8 mouse cellular contexts compared by ENCODE assay signal in the genomic region with DNA sequence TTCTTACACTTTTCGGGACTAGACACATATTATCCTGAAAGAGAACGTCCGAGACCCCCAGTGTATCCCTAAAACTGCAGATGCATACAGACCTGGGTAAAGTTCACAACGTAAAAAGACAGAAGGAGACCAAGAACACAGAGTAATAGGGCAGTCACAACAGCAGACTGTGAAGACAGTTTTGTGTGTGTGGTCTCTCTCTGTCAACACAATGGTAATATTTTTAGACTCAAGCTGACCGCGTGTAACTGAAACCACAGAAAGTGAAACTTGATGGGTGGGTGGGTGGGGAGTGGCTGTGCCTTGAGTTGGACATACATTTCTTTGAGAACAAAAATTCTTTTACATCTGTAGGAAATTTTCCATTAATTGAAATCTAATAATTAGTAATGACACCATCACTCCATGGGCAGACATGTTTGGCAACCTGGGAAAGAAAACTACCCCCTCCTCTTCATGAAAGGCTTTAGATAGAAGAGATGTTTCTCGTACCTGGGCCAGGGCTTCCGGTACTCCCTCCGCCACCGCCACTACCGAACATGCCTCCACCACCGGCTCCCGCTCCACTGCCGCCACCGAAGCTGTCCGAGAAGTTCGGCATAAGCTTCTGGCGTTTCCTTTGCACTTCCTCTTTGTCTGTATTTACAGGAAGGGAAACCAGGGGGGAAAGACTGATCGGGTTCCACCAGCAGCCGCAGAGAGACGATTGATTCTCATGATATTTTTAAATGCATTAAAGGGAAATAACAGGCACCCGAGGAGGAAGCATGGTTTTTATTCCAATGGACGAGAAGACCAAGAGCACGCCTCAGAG.
DNase-seq lines count a peak whose midpoint lies in the region; ATAC-seq and TF ChIP-seq lines count a peak whose summit lies in the region.

No protein-coding gene starts in this region.

- no peak for TF ChIP-seq EP300 in liver, embryonic 14.5 days (IDR thresholded peaks at IDR 0.05; ENCODE audit: low read depth)

- peak overlapping the region; percentile 64 for H3K4me3 ChIP-seq in E14TG2a.4 (replicated peaks; ENCODE audit: low read length)
- peak overlapping the region; percentile 67 for H3K4me3 ChIP-seq in erythroblast, embryonic 14.5 days (replicated peaks)
- peak overlapping the region; percentile 62 to 64 for H3K4me3 ChIP-seq in liver, embryonic 14.5 days (ENCODE audit: insufficient read depth in 1 of 2, low read depth in 2 of 2, low read length in 2 of 2)
- H3K4me3 ChIP-seq in small intestine, adult 2 months (ENCODE audit: low read depth, low read length) = peak overlapping the region; percentile 43
- H3K4me3 ChIP-seq in forebrain, embryonic 10.5 days = no peak overlapping the region
- H3K4me3 ChIP-seq in hindbrain, embryonic 13.5 days = no peak overlapping the region

- peak overlapping the region; percentile 75 for H3K9ac ChIP-seq in liver, embryonic 14.5 days (replicated peaks)
- H3K9ac ChIP-seq in hindbrain, embryonic 13.5 days = no peak overlapping the region

- no peaks in the 10 kb centered on the region for H3K27me3 ChIP-seq in E14TG2a.4 (ENCODE audit: insufficient read depth, low read length)
- H3K27me3 ChIP-seq in erythroblast, embryonic 14.5 days (ENCODE audit: control insufficient read depth) = no peaks in the 10 kb centered on the region
- H3K27me3 ChIP-seq in liver, embryonic 14.5 days (ENCODE audit: control insufficient read depth, insufficient read depth, low read length) = no peaks in the 10 kb centered on the region
- no peaks in the 10 kb centered on the region for H3K27me3 ChIP-seq in small intestine, adult 2 months (ENCODE audit: control insufficient read depth, insufficient read depth, low read length)
- no peaks in the 10 kb centered on the region for H3K27me3 ChIP-seq in forebrain, embryonic 10.5 days (ENCODE audit: poor library complexity, severe bottlenecking)
- H3K27me3 ChIP-seq in hindbrain, embryonic 13.5 days = no peaks in the 10 kb centered on the region

- peak overlapping the region; percentile 40; the same call in 1 of the 2 replicates for H3K27ac ChIP-seq in liver, embryonic 14.5 days
- peak overlapping the region; percentile 69 for H3K27ac ChIP-seq in small intestine, adult 2 months (ENCODE audit: insufficient read depth, low read depth, low read length)
- H3K27ac ChIP-seq in forebrain, embryonic 10.5 days = no peak overlapping the region
- H3K27ac ChIP-seq in hindbrain, embryonic 13.5 days = no peak overlapping the region

- H3K4me2 ChIP-seq in liver, embryonic 14.5 days (ENCODE audit: low read depth) = peak overlapping the region; percentile 81
- no peak overlapping the region for H3K4me2 ChIP-seq in hindbrain, embryonic 13.5 days

- ATAC-seq in liver, embryonic 14.5 days (ENCODE audit: insufficient read depth) = peak; percentile 38; the same call in 1 of the 2 replicates
- no peak for ATAC-seq in hindbrain, embryonic 13.5 days (ENCODE audit: low FRiP score)

- no peak for TF ChIP-seq POLR2A in small intestine, adult 2 months (IDR thresholded peaks at IDR 0.05; ENCODE audit: low read depth, low read length)

- peaks cover 30% of the 10 kb centered on the region for H3K36me3 ChIP-seq in E14TG2a.4 (ENCODE audit: insufficient read depth, low read length)
- H3K36me3 ChIP-seq in erythroblast, embryonic 14.5 days (ENCODE audit: control insufficient read depth) = peaks cover 8% of the 10 kb centered on the region
- H3K36me3 ChIP-seq in liver, embryonic 14.5 days (replicated peaks; ENCODE audit: control insufficient read depth, insufficient read depth, low read depth) = no peaks in the 10 kb centered on the region
- H3K36me3 ChIP-seq in small intestine, adult 2 months (ENCODE audit: control insufficient read depth, insufficient read depth, low read length) = peaks cover 62% of the 10 kb centered on the region
- H3K36me3 ChIP-seq in forebrain, embryonic 10.5 days (replicated peaks) = peaks cover 73% of the 10 kb centered on the region
- H3K36me3 ChIP-seq in hindbrain, embryonic 13.5 days = peaks cover 56% of the 10 kb centered on the region

- WGBS in liver, embryonic 14.5 days (ENCODE audit: insufficient replicate concordance) = 13% methylated on average over 24 of the region's 24 CpGs
- 73% methylated on average over 24 of the region's 24 CpGs for WGBS in small intestine, adult 2 months
- WGBS in forebrain, embryonic 10.5 days = 90% methylated on average over 24 of the region's 24 CpGs
- WGBS in hindbrain, embryonic 13.5 days = 94% methylated on average over 24 of the region's 24 CpGs

- no peak for DNase-seq in liver, embryonic 14.5 days (ENCODE audit: low read depth in 3 of 3, low spot score in 3 of 3)
- no peak for DNase-seq in right cerebral cortex, postnatal 25 days
- DNase-seq in forebrain, embryonic 10.5 days (ENCODE audit: extremely low spot score, low spot score) = no peak
- no peak for DNase-seq in adrenal gland, postnatal 25 days

- TF ChIP-seq CTCF in E14TG2a.4 (conservative IDR thresholded peaks at IDR 0.05; ENCODE audit: low read length) = no peak
- no peak for TF ChIP-seq CTCF in liver, embryonic 14.5 days (IDR thresholded peaks at IDR 0.05; ENCODE audit: low read depth)
- TF ChIP-seq CTCF in small intestine, adult 2 months (IDR thresholded peaks at IDR 0.05; ENCODE audit: extremely low read depth, insufficient read length, insufficient replicate concordance, low read depth, low read length) = no peak

- peaks cover 72% of the 10 kb centered on the region for H3K4me1 ChIP-seq in E14TG2a.4 (replicated peaks; ENCODE audit: low read depth, low read length)
- peaks cover 17% of the 10 kb centered on the region for H3K4me1 ChIP-seq in erythroblast, embryonic 14.5 days (ENCODE audit: control insufficient read depth)
- H3K4me1 ChIP-seq in liver, embryonic 14.5 days (replicated peaks; ENCODE audit: control insufficient read depth in 2 of 2, insufficient read depth in 2 of 2, low read length in 1 of 2) = peaks cover 3 to 20% of the 10 kb centered on the region in 2 experiments; a peak in 2 of 4 replicates
- 0 out of 2 replicates have a peak, but pooled peaks cover 2% of the 10 kb centered on the region for H3K4me1 ChIP-seq in small intestine, adult 2 months (ENCODE audit: control insufficient read depth, insufficient read depth, insufficient read length, low read length)
- H3K4me1 ChIP-seq in forebrain, embryonic 10.5 days = no peaks in the 10 kb centered on the region
- H3K4me1 ChIP-seq in hindbrain, embryonic 13.5 days (replicated peaks) = peaks cover 7% of the 10 kb centered on the region; the same call in 1 of the 2 replicates

- no peaks in the 10 kb centered on the region for H3K9me3 ChIP-seq in E14TG2a.4 (ENCODE audit: low read length)
- no peaks in the 10 kb centered on the region for H3K9me3 ChIP-seq in erythroblast, embryonic 14.5 days (ENCODE audit: control insufficient read depth, low read length)
- H3K9me3 ChIP-seq in liver, embryonic 14.5 days (ENCODE audit: control insufficient read depth, low read length) = no peaks in the 10 kb centered on the region
- no peaks in the 10 kb centered on the region for H3K9me3 ChIP-seq in forebrain, embryonic 10.5 days
- no peaks in the 10 kb centered on the region for H3K9me3 ChIP-seq in hindbrain, embryonic 13.5 days

Comparison
In these comparisons a context has a peak if more than half of its experiments do, and no peak if none do; other contexts are left out.
1. H3K4me3 ChIP-seq: peak in E14TG2a.4 (single experiment), erythroblast, embryonic 14.5 days (single experiment), liver, embryonic 14.5 days (2 of 2) and small intestine, adult 2 months (single experiment); none in forebrain, embryonic 10.5 days (single experiment) and hindbrain, embryonic 13.5 days (single experiment).
2. H3K27ac ChIP-seq: peak in liver, embryonic 14.5 days (single experiment) and small intestine, adult 2 months (single experiment); none in forebrain, embryonic 10.5 days (single experiment) and hindbrain, embryonic 13.5 days (single experiment).